Mouse (Mus musculus): Measurements from ENCODE around the gene Shc2.

GRCm38 (mm10) chr10:79682551-79682915 lies 44.8 kb upstream of the Shc2 start:
- TF ChIP-seq POLR2A (IDR thresholded peaks at IDR 0.05; ENCODE audit: insufficient read length, low read depth) (no peak), MYOG (IDR thresholded peaks at IDR 0.05; ENCODE audit: control insufficient read depth in 1 of 3, insufficient read depth in 1 of 3, insufficient read length in 2 of 3, low read depth in 2 of 3) (no peak), POLR2AphosphoS2 (IDR thresholded peaks at IDR 0.05; ENCODE audit: insufficient read length, low read depth) (no peak), MAX (IDR thresholded peaks at IDR 0.05; ENCODE audit: low read depth) (no peak), E2F4 (IDR thresholded peaks at IDR 0.05; ENCODE audit: insufficient read depth) (no peak), TCF3 (IDR thresholded peaks at IDR 0.05; ENCODE audit: insufficient read length, low read depth) (no peak), MYOD1 (IDR thresholded peaks at IDR 0.05; ENCODE audit: control insufficient read depth in 1 of 3, insufficient read length in 2 of 3, low read depth in 2 of 3) (no peak), USF1 (IDR thresholded peaks at IDR 0.05; ENCODE audit: low read depth) (no peak), REST (IDR thresholded peaks at IDR 0.05; ENCODE audit: insufficient read depth, insufficient read length) (no peak)
